Mouse (Mus musculus): ENCODE data around the gene Fgfr2. TPM values are rescaled to one million over a fixed set of nuclear protein-coding genes. Genes with fewer than 3 reads are reported as not detected.

Gene Fgfr2
- total and polyA plus RNA-seq, 2 experiments from 2014 or later, result 17.1 to 47.6 TPM

DNA sequence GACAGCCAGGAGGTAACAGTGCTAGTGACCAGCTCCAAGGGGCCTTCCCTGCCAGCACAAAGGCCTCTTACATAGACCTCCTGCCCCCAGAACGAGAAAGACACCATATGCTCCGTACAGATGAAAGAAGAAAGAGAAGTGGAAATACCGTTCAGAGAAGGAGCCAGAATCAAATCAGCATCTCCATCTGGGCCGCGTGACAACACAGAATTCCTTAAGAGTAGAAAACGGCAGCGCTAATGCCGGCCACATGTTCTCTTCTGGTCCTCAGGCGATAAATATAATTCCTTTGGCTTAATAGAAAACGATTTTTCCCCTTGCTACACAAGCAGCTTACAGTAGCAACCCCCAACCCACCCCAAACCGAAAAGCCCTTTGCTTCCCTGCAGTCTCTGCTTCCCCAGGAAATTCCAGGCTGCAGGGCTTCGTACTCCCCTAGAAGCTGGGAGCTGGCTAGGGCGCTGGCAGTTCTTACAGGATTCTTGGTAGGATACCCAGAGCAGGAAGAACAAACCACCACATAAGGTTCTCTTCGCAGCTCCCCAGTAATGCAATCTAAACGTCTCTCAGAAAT lies 977.8 kb downstream of the Fgfr2 start:
- no peaks in the 10 kb centered on the region for H3K4me1 ChIP-seq (ENCODE audit: insufficient read depth)
- H3K4me2 ChIP-seq (ENCODE audit: low read depth), result no peak overlapping the region
- no peak overlapping the region for H3K9ac ChIP-seq
- H3K27ac ChIP-seq (ENCODE audit: low read depth, low read length), result no peak overlapping the region
- no peaks in the 10 kb centered on the region for H3K27me3 ChIP-seq (ENCODE audit: insufficient read depth, low read length)
- no peaks in the 10 kb centered on the region for H3K36me3 ChIP-seq (ENCODE audit: insufficient read depth)
- no peaks in the 10 kb centered on the region for H3K9me3 ChIP-seq (ENCODE audit: low read length)
- 69% methylated on average over 15 of the region's 15 CpGs for WGBS
- no peak overlapping the region for H3K4me3 ChIP-seq (ENCODE audit: low read depth, low read length)
- no peak for TF ChIP-seq CTCF (IDR thresholded peaks at IDR 0.05; ENCODE audit: low read depth)
- ATAC-seq, result no peak
- peak; percentile 37 for DNase-seq

DNA sequence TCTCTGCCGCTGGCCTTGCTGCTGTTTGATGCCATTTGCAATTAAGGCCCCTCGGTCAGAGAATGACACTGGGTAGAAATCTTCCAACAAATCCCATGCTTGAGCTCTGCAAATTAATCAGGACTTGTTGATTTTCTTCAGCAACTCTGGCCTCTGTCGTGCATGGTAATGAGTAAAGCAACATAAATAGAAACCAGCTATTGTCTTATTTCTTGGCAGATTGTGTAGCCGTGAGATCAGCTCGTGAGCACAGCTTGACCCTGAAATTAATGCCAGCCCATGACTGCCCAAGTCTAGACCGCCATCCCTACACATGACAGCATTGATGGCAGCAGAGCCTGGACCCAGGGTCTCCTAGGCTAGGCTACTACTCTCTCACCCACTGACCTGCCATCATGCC lies 994.5 kb downstream of the Fgfr2 start:
- 25% methylated on average over 6 of the region's 6 CpGs for WGBS
- no peak overlapping the region for H3K4me3 ChIP-seq (ENCODE audit: low read depth, low read length)
- TF ChIP-seq CTCF (IDR thresholded peaks at IDR 0.05; ENCODE audit: low read depth), result no peak
- H3K27me3 ChIP-seq (ENCODE audit: insufficient read depth, low read length), result no peaks in the 10 kb centered on the region
- no peak for DNase-seq
- no peaks in the 10 kb centered on the region for H3K36me3 ChIP-seq (ENCODE audit: insufficient read depth)
- H3K4me2 ChIP-seq (ENCODE audit: low read depth), result no peak overlapping the region
- H3K9me3 ChIP-seq (ENCODE audit: low read length), result no peaks in the 10 kb centered on the region
- H3K4me1 ChIP-seq (ENCODE audit: insufficient read depth), result no peaks in the 10 kb centered on the region
- no peak for ATAC-seq
- no peak overlapping the region for H3K27ac ChIP-seq (ENCODE audit: low read depth, low read length)
- H3K9ac ChIP-seq, result no peak overlapping the region

GRCm38 (mm10) chr7:132124948-132125347 lies 998.2 kb downstream of the Fgfr2 start:
- DNase-seq, result peak; percentile 26
- no peak for ATAC-seq

GRCm38 (mm10) chr7:132123211-132123610 lies 999.9 kb downstream of the Fgfr2 start:
- Histone ChIP-seq H3K27ac (ENCODE audit: low read depth, low read length) (no peak overlapping the region), H3K9ac (no peak overlapping the region), H3K27me3 (ENCODE audit: insufficient read depth, low read length) (no peaks in the 10 kb centered on the region), H3K36me3 (ENCODE audit: insufficient read depth) (no peaks in the 10 kb centered on the region), H3K4me1 (ENCODE audit: insufficient read depth) (no peaks in the 10 kb centered on the region), H3K4me2 (ENCODE audit: low read depth) (no peak overlapping the region), H3K4me3 (ENCODE audit: low read depth, low read length) (no peak overlapping the region), H3K9me3 (ENCODE audit: low read length) (no peaks in the 10 kb centered on the region)
- 74% methylated on average over 7 of the region's 7 CpGs for WGBS
- no peak for TF ChIP-seq CTCF (IDR thresholded peaks at IDR 0.05; ENCODE audit: low read depth)
- no peak for ATAC-seq
- DNase-seq, result no peak

More at GRCm38 (mm10) chr7:132124948-132125347, 998.2 kb downstream of the Fgfr2 start:
- WGBS, result 60% methylated on average over 7 of the region's 7 CpGs
- H3K27me3 ChIP-seq (ENCODE audit: insufficient read depth, low read length), result no peaks in the 10 kb centered on the region
- H3K9me3 ChIP-seq (ENCODE audit: low read length), result no peaks in the 10 kb centered on the region
- no peak overlapping the region for H3K4me3 ChIP-seq (ENCODE audit: low read depth, low read length)
- H3K4me1 ChIP-seq (ENCODE audit: insufficient read depth), result no peaks in the 10 kb centered on the region
- no peaks in the 10 kb centered on the region for H3K36me3 ChIP-seq (ENCODE audit: insufficient read depth)
- TF ChIP-seq CTCF (IDR thresholded peaks at IDR 0.05; ENCODE audit: low read depth), result no peak
- no peak overlapping the region for H3K4me2 ChIP-seq (ENCODE audit: low read depth)
- H3K27ac ChIP-seq (ENCODE audit: low read depth, low read length), result no peak overlapping the region
- H3K9ac ChIP-seq, result no peak overlapping the region

DNA sequence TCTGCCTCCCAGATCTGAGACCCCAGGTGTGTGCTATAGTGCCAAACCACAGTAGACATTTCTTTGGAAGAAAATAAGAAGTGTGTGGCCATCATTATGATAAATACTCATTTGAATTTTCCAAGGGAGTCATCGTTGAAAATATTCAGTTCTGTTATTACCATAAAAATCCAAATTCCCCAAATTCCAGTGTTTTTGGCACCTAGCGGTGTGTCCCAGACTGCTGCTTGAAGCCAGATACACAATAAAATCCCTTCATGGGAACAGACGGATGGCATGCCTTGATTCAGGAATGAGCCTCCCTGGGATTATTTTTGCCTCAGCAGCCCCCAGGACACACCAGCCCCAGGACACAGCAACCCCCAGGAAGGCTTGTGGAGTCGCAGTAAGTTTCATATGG lies 1003.3 kb downstream of the Fgfr2 start:
- ATAC-seq (no peak), DNase-seq (no peak)
- Histone ChIP-seq H3K36me3 (ENCODE audit: insufficient read depth) (no peaks in the 10 kb centered on the region), H3K4me2 (ENCODE audit: low read depth) (no peak overlapping the region), H3K27me3 (ENCODE audit: insufficient read depth, low read length) (no peaks in the 10 kb centered on the region), H3K4me1 (ENCODE audit: insufficient read depth) (no peaks in the 10 kb centered on the region), H3K9ac (no peak overlapping the region), H3K27ac (ENCODE audit: low read depth, low read length) (no peak overlapping the region), H3K4me3 (ENCODE audit: low read depth, low read length) (no peak overlapping the region), H3K9me3 (ENCODE audit: low read length) (no peaks in the 10 kb centered on the region)
- 82% methylated on average over 4 of the region's 4 CpGs for WGBS
- no peak for TF ChIP-seq CTCF (IDR thresholded peaks at IDR 0.05; ENCODE audit: low read depth)

GRCm38 (mm10) chr7:132111770-132112169 lies 1011.4 kb downstream of the Fgfr2 start:
- H3K4me1 ChIP-seq (ENCODE audit: insufficient read depth), result no peaks in the 10 kb centered on the region
- H3K27ac ChIP-seq (ENCODE audit: low read depth, low read length), result no peak overlapping the region
- TF ChIP-seq CTCF (IDR thresholded peaks at IDR 0.05; ENCODE audit: low read depth), result no peak
- DNase-seq (no peak), ATAC-seq (no peak)
- WGBS, result 70% methylated on average over 5 of the region's 5 CpGs
- no peaks in the 10 kb centered on the region for H3K9me3 ChIP-seq (ENCODE audit: low read length)
- no peak overlapping the region for H3K9ac ChIP-seq
- no peak overlapping the region for H3K4me2 ChIP-seq (ENCODE audit: low read depth)
- no peaks in the 10 kb centered on the region for H3K36me3 ChIP-seq (ENCODE audit: insufficient read depth)
- no peak overlapping the region for H3K4me3 ChIP-seq (ENCODE audit: low read depth, low read length)
- H3K27me3 ChIP-seq (ENCODE audit: insufficient read depth, low read length), result no peaks in the 10 kb centered on the region

- TF ChIP-seq CTCF (IDR thresholded peaks at IDR 0.05; ENCODE audit: low read depth), result no peak
- Histone ChIP-seq H3K27ac (ENCODE audit: low read depth, low read length) (no peak overlapping the region), H3K36me3 (ENCODE audit: insufficient read depth) (no peaks in the 10 kb centered on the region), H3K27me3 (ENCODE audit: insufficient read depth, low read length) (no peaks in the 10 kb centered on the region), H3K4me2 (ENCODE audit: low read depth) (no peak overlapping the region), H3K9ac (no peak overlapping the region), H3K4me1 (ENCODE audit: insufficient read depth) (no peaks in the 10 kb centered on the region), H3K4me3 (ENCODE audit: low read depth, low read length) (no peak overlapping the region), H3K9me3 (ENCODE audit: low read length) (no peaks in the 10 kb centered on the region)
- DNase-seq (peak; percentile 21), ATAC-seq (peak; percentile 73; the same call in 1 of the 2 replicates)
- 38% methylated on average over 3 of the region's 3 CpGs for WGBS
Observed at GRCm38 (mm10) chr7:132110308-132110707, 1012.8 kb downstream of the Fgfr2 start.

All from forebrain, postnatal 0 days (tissue).